Mouse (Mus musculus) bone marrow, adult 2 months (tissue): Measurements from ENCODE around the gene Tfe3.

Experiments
- CTCF ChIP-seq: fragments of 200-500 bp; IDR thresholded peaks from 2 replicates; pipeline ENCODE4 v1.5.1; 2011; ENCODE audit warnings: low read length, control low read depth; ENCODE audit not compliant: control insufficient read depth, insufficient read depth
- POLR2A ChIP-seq: fragments of 200-500 bp; IDR thresholded peaks from 2 replicates; pipeline ENCODE4 v1.6.1; 2011; ENCODE audit warnings: low read depth, mild to moderate bottlenecking, control low read depth, low read length, borderline replicate concordance; ENCODE audit not compliant: control insufficient read depth

GRCm38 (mm10) chrX:7728215-7728921 lies 34.0 kb upstream of the Tfe3 start, which contains the start of gene Praf2:
- TF ChIP-seq POLR2A (no peak), CTCF (no peak)
